Mouse (Mus musculus) embryonic facial prominence, embryonic 13.5 days (tissue): ENCODE measurements around the gene Gm17622. TPM values are rescaled to one million over a fixed set of nuclear protein-coding genes. Genes with fewer than 3 reads are reported as not detected.

Experiments
- ATAC-seq: fragments of 200-750 bp; cut with Nextera tagmentation; 2 replicates; pipeline ENCODE4 v1.8.0; 2017; ENCODE audit warnings: low read depth; ENCODE audit not compliant: insufficient number of reproducible peaks, insufficient read depth, low FRiP score, low TSS enrichment
- H3K27ac ChIP-seq: fragments of 300-500 bp; sonication (generic); 2 replicates; pipeline ENCODE4 v1.5.1; 2015; ENCODE audit warnings: moderate library complexity, mild to moderate bottlenecking, inconsistent platforms
- H3K27me3 ChIP-seq: fragments of 300-500 bp; sonication (generic); 2 replicates; pipeline ENCODE4 v1.6.1; 2015; ENCODE audit warnings: mild to moderate bottlenecking, inconsistent platforms
- H3K36me3 ChIP-seq: fragments of 300-500 bp; sonication (generic); 2 replicates; pipeline ENCODE4 v1.6.1; 2015; ENCODE audit warnings: mild to moderate bottlenecking, inconsistent platforms
- H3K4me1 ChIP-seq: fragments of 300-500 bp; sonication (generic); 2 replicates; pipeline ENCODE4 v1.6.1; 2015; ENCODE audit warnings: inconsistent platforms
- H3K4me2 ChIP-seq: fragments of 300-500 bp; sonication (generic); 2 replicates; pipeline ENCODE4 v1.6.1; 2015; ENCODE audit warnings: moderate library complexity, mild to moderate bottlenecking, inconsistent platforms
- H3K4me3 ChIP-seq: fragments of 300-500 bp; sonication (generic); 2 replicates; pipeline ENCODE4 v1.5.1; 2015; ENCODE audit warnings: mild to moderate bottlenecking, inconsistent platforms
- H3K9ac ChIP-seq: fragments of 300-500 bp; sonication (generic); 2 replicates; pipeline ENCODE4 v1.6.1; 2015; ENCODE audit warnings: mild to moderate bottlenecking, inconsistent platforms
- H3K9me3 ChIP-seq: fragments of 300-500 bp; sonication (generic); 2 replicates; pipeline ENCODE4 v1.6.1; 2016; ENCODE audit warnings: inconsistent platforms
- WGBS: fragments of 180-500 bp; shearing (Covaris S2); methylation state at CpG from one replicate; pipeline ENCODE4 v1.1.7; 2015; ENCODE audit warnings: mixed read lengths; 5-methylcytosine and 5-hydroxymethylcytosine counted together
- polyA plus RNA-seq: library from polyadenylated mRNA; unstranded; fragments of >200 nt; fragmentation: Nextera tagmentation; extraction: Ambion mirVana; gene quantifications from 2 replicates; pipeline ENCODE4 v1.2.1, GENCODE M21; 2015

Gm17622 gene
- polyA plus RNA-seq, 1 experiment from 2014 or later, result not detected

- WGBS, result 81% methylated on average over 1 of the region's 1 CpGs
- no peaks in the 10 kb centered on the region for H3K27me3 ChIP-seq
- H3K36me3 ChIP-seq, result peaks cover 5% of the 10 kb centered on the region; the same call in 1 of the 2 replicates
- ATAC-seq, result no peak
- no peak overlapping the region for H3K4me3 ChIP-seq
- no peak overlapping the region for H3K4me2 ChIP-seq
- peaks cover 5% of the 10 kb centered on the region; the same call in 1 of the 2 replicates for H3K4me1 ChIP-seq
- H3K9me3 ChIP-seq, result no peaks in the 10 kb centered on the region
- H3K27ac ChIP-seq, result no peak overlapping the region
- H3K9ac ChIP-seq, result no peak overlapping the region
These were observed 20.7 kb downstream of the Gm17622 start for GRCm38 (mm10) chr13:96511262-96511661.

GRCm38 (mm10) chr13:96511893-96512292 lies 21.4 kb downstream of the Gm17622 start:
- no peak for ATAC-seq
- H3K4me1 ChIP-seq, result peaks cover 5% of the 10 kb centered on the region; the same call in 1 of the 2 replicates
- no peaks in the 10 kb centered on the region for H3K27me3 ChIP-seq
- H3K9ac ChIP-seq, result no peak overlapping the region
- 54% methylated on average over 5 of the region's 5 CpGs for WGBS
- no peak overlapping the region for H3K4me2 ChIP-seq
- no peak overlapping the region for H3K4me3 ChIP-seq
- no peak overlapping the region for H3K27ac ChIP-seq
- no peaks in the 10 kb centered on the region for H3K9me3 ChIP-seq
- peaks cover 6% of the 10 kb centered on the region; the same call in 1 of the 2 replicates for H3K36me3 ChIP-seq

GRCm38 (mm10) chr13:96514154-96514942 lies 23.8 kb downstream of the Gm17622 start:
- H3K4me2 ChIP-seq, result no peak overlapping the region
- 90% methylated on average over 5 of the region's 5 CpGs for WGBS
- no peak overlapping the region for H3K4me3 ChIP-seq
- no peak for ATAC-seq
- peaks cover 6% of the 10 kb centered on the region; the same call in 1 of the 2 replicates for H3K36me3 ChIP-seq
- no peak overlapping the region for H3K9ac ChIP-seq
- H3K27me3 ChIP-seq, result no peaks in the 10 kb centered on the region
- peaks cover 5% of the 10 kb centered on the region; the same call in 1 of the 2 replicates for H3K4me1 ChIP-seq
- no peak overlapping the region for H3K27ac ChIP-seq
- no peaks in the 10 kb centered on the region for H3K9me3 ChIP-seq

GRCm38 (mm10) chr13:96516249-96516648 lies 25.7 kb downstream of the Gm17622 start:
- WGBS, result 87% methylated on average over 9 of the region's 9 CpGs
- H3K4me1 ChIP-seq, result peaks cover 5% of the 10 kb centered on the region; the same call in 1 of the 2 replicates
- H3K4me2 ChIP-seq, result no peak overlapping the region
- H3K4me3 ChIP-seq, result no peak overlapping the region
- no peak overlapping the region for H3K9ac ChIP-seq
- no peak for ATAC-seq
- H3K27ac ChIP-seq, result no peak overlapping the region
- H3K9me3 ChIP-seq, result no peaks in the 10 kb centered on the region
- peaks cover 6% of the 10 kb centered on the region; the same call in 1 of the 2 replicates for H3K36me3 ChIP-seq
- no peaks in the 10 kb centered on the region for H3K27me3 ChIP-seq

- H3K27me3 ChIP-seq, result no peaks in the 10 kb centered on the region
- peaks cover 6% of the 10 kb centered on the region; the same call in 1 of the 2 replicates for H3K36me3 ChIP-seq
- H3K4me3 ChIP-seq, result no peak overlapping the region
- no peak overlapping the region for H3K4me2 ChIP-seq
- H3K27ac ChIP-seq, result no peak overlapping the region
- no peaks in the 10 kb centered on the region for H3K9me3 ChIP-seq
- 74% methylated on average over 2 of the region's 2 CpGs for WGBS
- no peak overlapping the region for H3K9ac ChIP-seq
- no peaks in the 10 kb centered on the region for H3K4me1 ChIP-seq
- no peak for ATAC-seq
These were observed 26.8 kb downstream of the Gm17622 start for GRCm38 (mm10) chr13:96517335-96517734.

GRCm38 (mm10) chr13:96521294-96521693 lies 30.8 kb downstream of the Gm17622 start:
- Histone ChIP-seq H3K4me1 (no peaks in the 10 kb centered on the region), H3K4me3 (no peak overlapping the region), H3K27ac (no peak overlapping the region), H3K9me3 (no peaks in the 10 kb centered on the region), H3K36me3 (peaks cover 1% of the 10 kb centered on the region; the same call in 1 of the 2 replicates), H3K27me3 (no peaks in the 10 kb centered on the region), H3K4me2 (no peak overlapping the region), H3K9ac (no peak overlapping the region)
- WGBS, result 90% methylated on average over 3 of the region's 3 CpGs
- ATAC-seq, result no peak

GRCm38 (mm10) chr13:96527022-96527421 lies 36.5 kb downstream of the Gm17622 start:
- Histone ChIP-seq H3K9me3 (no peaks in the 10 kb centered on the region), H3K9ac (no peak overlapping the region), H3K4me3 (no peak overlapping the region), H3K36me3 (peaks cover 7% of the 10 kb centered on the region), H3K4me2 (no peak overlapping the region), H3K27ac (no peak overlapping the region), H3K27me3 (no peaks in the 10 kb centered on the region), H3K4me1 (peaks cover 7% of the 10 kb centered on the region)
- no peak for ATAC-seq
- WGBS, result 88% methylated on average over 3 of the region's 3 CpGs

- H3K4me2 ChIP-seq, result no peak overlapping the region
- peaks cover 9% of the 10 kb centered on the region for H3K4me1 ChIP-seq
- no peak overlapping the region for H3K4me3 ChIP-seq
- peaks cover 7% of the 10 kb centered on the region for H3K36me3 ChIP-seq
- WGBS, result 87% methylated on average over 11 of the region's 11 CpGs
- no peak overlapping the region for H3K9ac ChIP-seq
- no peaks in the 10 kb centered on the region for H3K27me3 ChIP-seq
- ATAC-seq, result no peak
- no peak overlapping the region for H3K27ac ChIP-seq
- no peaks in the 10 kb centered on the region for H3K9me3 ChIP-seq
These were observed 37.3 kb downstream of the Gm17622 start for GRCm38 (mm10) chr13:96527856-96528255.

GRCm38 (mm10) chr13:96528776-96529175 lies 38.2 kb downstream of the Gm17622 start:
- peaks cover 7% of the 10 kb centered on the region for H3K36me3 ChIP-seq
- peaks cover 9% of the 10 kb centered on the region for H3K4me1 ChIP-seq
- H3K4me2 ChIP-seq, result no peak overlapping the region
- no peak overlapping the region for H3K27ac ChIP-seq
- H3K27me3 ChIP-seq, result no peaks in the 10 kb centered on the region
- WGBS, result 70% methylated on average over 3 of the region's 3 CpGs
- ATAC-seq, result no peak
- H3K9ac ChIP-seq, result no peak overlapping the region
- H3K9me3 ChIP-seq, result no peaks in the 10 kb centered on the region
- H3K4me3 ChIP-seq, result no peak overlapping the region

GRCm38 (mm10) chr13:96529542-96529941 lies 39.0 kb downstream of the Gm17622 start:
- WGBS, result 96% methylated on average over 3 of the region's 3 CpGs
- Histone ChIP-seq H3K27me3 (no peaks in the 10 kb centered on the region), H3K4me1 (peaks cover 9% of the 10 kb centered on the region), H3K9ac (no peak overlapping the region), H3K36me3 (peaks cover 7% of the 10 kb centered on the region), H3K27ac (no peak overlapping the region), H3K4me2 (no peak overlapping the region), H3K4me3 (no peak overlapping the region), H3K9me3 (no peaks in the 10 kb centered on the region)
- ATAC-seq, result no peak

- no peak overlapping the region for H3K9ac ChIP-seq
- H3K36me3 ChIP-seq, result peaks cover 7% of the 10 kb centered on the region
- H3K9me3 ChIP-seq, result no peaks in the 10 kb centered on the region
- no peak for ATAC-seq
- H3K27me3 ChIP-seq, result no peaks in the 10 kb centered on the region
- WGBS, result 72% methylated on average over 9 of the region's 9 CpGs
- H3K4me3 ChIP-seq, result no peak overlapping the region
- H3K27ac ChIP-seq, result peak overlapping the region; percentile 52
- peaks cover 9% of the 10 kb centered on the region for H3K4me1 ChIP-seq
- H3K4me2 ChIP-seq, result no peak overlapping the region
These were observed 39.5 kb downstream of the Gm17622 start for GRCm38 (mm10) chr13:96530064-96530463.

- Histone ChIP-seq H3K36me3 (peaks cover 7% of the 10 kb centered on the region), H3K9ac (no peak overlapping the region), H3K4me1 (peaks cover 9% of the 10 kb centered on the region), H3K27ac (no peak overlapping the region), H3K4me2 (no peak overlapping the region), H3K9me3 (no peaks in the 10 kb centered on the region), H3K27me3 (no peaks in the 10 kb centered on the region), H3K4me3 (no peak overlapping the region)
- WGBS, result 84% methylated on average over 6 of the region's 6 CpGs
- ATAC-seq, result no peak
These were observed 41.6 kb downstream of the Gm17622 start for GRCm38 (mm10) chr13:96532176-96532575.
